Mouse (Mus musculus) skeletal muscle tissue, adult 2 months (tissue): ENCODE results near the gene Npcd.
A peak's percentile ranks its signal among the peaks of the same experiment; 100 is the strongest.

Source experiments
- DNase-seq: peaks from one replicate; pipeline ENCODE4 v3.0.0-alpha.2; 2012; ENCODE audit warnings: low read depth, low spot score

Npcd gene

GRCm38 (mm10) chr15:79803533-79804351, 30.3 kb downstream of the Npcd start:
- DNase-seq = no peak

DNA sequence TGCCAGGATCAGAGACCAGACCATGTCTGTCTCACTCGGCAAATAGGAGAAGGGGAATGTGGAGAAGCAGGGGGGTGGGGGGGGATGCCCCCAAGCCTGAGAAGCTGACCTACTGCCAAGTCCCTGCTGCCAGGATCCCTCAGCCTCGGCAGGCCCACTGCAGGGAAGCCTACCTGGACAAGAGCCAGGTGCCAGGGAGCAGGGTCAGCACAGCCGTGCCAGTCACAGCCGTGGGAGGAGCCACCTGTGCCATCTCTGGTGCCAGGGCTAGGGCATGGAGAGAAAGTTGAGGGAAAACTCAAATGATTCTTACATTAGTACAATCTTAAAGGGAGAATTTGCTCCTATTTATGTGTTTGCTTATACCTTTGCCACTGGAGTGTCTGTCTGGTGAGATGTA, 31.7 kb downstream of the Npcd start:
- DNase-seq = no peak

GRCm38 (mm10) chr15:79801646-79802045, 32.4 kb downstream of the Npcd start:
- DNase-seq = no peak

- no peak for DNase-seq
These were observed 33.3 kb downstream of the Npcd start for GRCm38 (mm10) chr15:79800701-79801100.

DNA sequence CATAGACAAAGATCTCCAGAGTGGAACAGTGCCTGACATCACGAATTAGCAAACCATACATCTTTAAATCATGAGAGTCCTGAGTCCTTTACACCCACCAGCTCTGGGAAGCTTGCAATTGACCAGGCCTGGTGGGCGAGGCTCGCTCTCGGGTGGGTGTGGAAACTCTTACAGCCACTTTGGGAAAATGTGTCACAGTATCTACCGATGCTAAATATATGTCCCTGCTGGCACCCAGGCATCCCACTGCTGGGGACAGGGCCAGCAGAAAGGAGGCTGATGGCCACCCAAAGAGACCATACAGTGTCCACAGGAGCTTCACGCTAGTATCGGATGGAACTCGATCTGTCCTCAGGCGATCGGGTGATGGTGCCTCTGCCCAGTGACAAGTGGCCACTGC, 35.4 kb downstream of the Npcd start:
- DNase-seq = no peak

DNA sequence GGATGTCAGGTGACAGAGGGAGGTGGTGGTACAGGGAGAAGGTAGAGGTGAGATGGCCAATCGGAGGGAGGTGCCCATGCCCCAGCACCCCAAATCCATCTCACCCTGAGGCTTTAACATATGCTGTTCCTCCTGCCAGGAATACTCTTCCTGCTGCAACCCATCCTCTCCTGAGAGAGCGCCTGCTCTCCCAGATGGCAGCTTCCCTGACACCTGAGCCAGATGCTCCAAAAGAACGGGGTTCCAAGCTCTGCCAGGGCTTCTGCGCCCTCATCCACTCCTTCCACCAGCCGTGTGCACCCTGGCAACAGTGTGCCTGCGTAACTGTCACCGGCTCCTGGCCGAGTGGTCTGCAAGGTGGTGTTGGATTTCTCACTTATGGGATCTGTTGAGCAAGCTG, 36.4 kb downstream of the Npcd start:
- DNase-seq = no peak

- DNase-seq = no peak
These were observed 36.9 kb downstream of the Npcd start for GRCm38 (mm10) chr15:79797096-79797495.

- DNase-seq = no peak
These were observed 37.8 kb downstream of the Npcd start for GRCm38 (mm10) chr15:79796256-79796655.

DNA sequence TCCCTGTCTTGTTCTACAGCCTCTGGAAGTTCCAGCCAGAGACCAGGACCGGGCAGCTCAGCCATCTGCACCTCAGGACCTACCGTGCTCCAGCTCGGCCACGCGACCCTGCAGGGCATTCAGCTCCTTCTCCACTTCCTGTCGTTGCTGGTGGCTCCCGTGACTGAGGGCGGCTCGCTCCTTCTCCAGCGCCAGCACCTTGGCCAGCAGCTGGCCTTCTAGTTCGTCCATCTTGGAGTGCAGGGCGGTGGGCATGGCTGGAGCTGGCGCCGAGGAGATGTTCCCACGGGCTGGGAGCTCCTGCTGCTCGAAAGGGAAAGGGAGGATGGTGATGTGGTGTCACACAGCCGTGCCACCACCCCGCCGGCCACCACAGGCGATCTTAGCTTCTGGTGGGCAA, 39.9 kb downstream of the Npcd start:
- no peak for DNase-seq

DNA sequence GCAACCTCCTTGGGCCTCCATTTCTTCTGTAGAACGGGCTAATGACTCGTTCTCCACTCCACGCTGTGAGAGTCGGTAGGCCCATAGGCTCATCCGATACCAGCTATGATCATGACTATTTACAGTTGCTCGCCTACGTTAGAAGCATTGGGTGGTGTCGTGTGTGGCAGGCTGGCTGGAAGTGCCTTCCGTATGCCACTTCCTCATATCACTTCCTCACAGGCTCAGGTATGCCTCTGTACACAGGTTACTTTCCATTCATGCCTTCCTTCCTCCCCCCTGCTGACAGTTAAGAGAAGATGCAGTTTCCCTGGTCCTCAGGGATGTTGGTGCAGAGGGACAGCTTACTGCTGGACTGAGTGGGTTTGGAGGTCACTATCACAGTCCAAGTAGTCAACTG, 41.0 kb downstream of the Npcd start:
- DNase-seq = no peak

GRCm38 (mm10) chr15:79792455-79792854, 41.6 kb downstream of the Npcd start:
- no peak for DNase-seq

GRCm38 (mm10) chr15:79791502-79791901, 42.5 kb downstream of the Npcd start:
- peak; percentile 19 for DNase-seq

DNA sequence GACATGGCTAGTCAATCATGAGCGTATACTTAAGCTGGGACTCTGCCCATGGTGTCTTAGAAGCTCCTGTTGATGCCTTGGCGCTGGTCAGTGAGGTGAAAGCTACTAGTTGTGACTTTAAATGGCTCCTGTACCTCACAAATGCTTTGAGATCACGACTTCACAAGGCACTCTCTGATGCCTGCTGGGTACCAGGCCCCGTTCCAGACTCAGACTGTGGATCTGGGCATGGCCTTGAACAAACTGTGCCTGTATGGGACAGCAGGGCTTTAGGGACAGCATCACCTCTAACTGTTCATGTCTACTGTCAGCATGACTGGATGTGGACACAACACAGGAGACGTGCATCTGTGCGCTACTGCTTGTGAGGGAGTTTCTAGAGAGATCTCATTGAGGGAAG, 43.1 kb downstream of the Npcd start:
- no peak for DNase-seq

GRCm38 (mm10) chr15:79790111-79790510, 43.9 kb downstream of the Npcd start:
- no peak for DNase-seq

DNA sequence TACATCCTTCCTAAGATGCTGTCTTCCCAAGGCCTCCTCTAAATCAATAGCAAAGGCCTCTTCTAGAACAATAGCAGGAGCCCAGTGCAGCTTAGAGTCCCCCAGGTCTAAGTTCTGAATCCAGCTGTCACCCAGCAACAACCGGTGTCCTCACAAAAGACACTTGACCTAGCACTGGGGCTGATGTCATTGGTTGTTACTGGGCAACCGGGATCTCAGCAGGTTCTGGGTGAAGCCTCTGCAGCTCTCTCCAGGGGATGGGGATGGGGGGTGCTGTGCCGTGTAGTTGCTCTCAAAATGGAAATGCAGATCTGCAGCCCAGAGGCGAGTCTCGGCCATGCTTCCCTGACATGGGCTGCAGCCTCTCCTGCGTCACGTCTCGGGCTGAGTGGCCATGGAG, 46.2 kb downstream of the Npcd start:
- no peak for DNase-seq

DNA sequence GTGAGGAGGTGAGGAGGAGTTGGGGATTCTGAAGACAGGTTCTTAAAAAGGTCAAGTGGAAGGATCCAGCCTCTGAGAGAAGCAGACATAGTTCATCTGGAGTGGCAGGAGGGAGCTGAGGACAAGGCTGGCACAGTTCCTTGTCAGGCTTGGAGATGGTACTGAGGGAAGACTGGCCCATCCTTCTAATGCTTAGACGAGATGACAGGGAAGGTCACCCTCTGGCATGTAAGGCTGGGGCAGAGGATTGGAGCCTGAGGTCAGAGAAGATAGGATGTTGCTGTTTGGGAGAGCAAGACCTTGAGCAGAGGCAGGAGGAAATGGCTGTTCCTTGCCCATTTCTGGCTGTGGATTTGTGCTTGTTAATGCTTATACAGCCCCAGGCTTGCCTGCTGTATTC, 49.0 kb downstream of the Npcd start:
- no peak for DNase-seq

GRCm38 (mm10) chr15:79777749-79778148, 56.3 kb downstream of the Npcd start, which contains the start of gene Dnal4:
Dnal4 (minus strand) TSS chr15:79777849.
- DNase-seq = no peak

DNA sequence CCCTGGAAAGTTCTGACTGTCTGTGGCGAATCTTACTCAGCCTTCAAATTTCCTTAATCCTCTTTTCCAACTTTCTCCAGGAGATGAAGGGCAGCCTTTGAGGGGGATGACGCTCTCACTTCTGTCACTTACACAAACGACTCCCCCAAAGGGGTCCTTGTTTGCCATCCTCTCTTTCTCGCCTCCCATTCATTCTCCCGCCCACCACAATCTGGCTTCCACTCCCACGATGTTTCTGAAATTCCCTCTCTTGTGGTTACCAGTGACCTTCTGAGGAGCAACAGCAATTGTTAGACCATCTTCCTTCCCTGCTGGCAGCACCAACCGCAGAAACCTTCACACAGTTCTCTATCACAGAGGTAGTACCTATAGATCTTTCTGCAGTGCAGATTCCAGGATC, 58.4 kb downstream of the Npcd start:
- DNase-seq = no peak

- DNase-seq = peak; percentile 99
These were observed 59.7 kb downstream of the Npcd start for GRCm38 (mm10) chr15:79774117-79775027.

- DNase-seq = no peak
These were observed 63.3 kb downstream of the Npcd start for GRCm38 (mm10) chr15:79770629-79771240.

DNA sequence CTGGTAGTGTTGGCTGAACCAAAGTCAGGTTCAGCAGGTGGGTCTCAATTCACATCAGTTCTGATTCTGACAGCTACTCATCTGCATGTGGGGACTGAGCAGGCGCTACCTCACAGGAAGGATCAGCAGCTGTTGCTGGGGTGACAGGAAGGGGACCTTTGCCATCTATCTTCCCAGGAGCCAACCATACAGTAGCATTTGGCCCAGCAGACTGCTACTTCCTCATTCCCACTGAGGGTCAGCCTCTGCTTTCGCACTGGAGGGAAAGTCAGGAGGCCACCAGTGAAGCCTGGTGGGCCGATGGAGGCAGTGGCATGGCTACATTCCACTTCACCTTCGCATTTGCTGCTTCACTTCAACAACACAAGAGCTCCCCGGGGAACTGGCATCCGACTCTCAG, 65.7 kb downstream of the Npcd start:
- DNase-seq = no peak

DNA sequence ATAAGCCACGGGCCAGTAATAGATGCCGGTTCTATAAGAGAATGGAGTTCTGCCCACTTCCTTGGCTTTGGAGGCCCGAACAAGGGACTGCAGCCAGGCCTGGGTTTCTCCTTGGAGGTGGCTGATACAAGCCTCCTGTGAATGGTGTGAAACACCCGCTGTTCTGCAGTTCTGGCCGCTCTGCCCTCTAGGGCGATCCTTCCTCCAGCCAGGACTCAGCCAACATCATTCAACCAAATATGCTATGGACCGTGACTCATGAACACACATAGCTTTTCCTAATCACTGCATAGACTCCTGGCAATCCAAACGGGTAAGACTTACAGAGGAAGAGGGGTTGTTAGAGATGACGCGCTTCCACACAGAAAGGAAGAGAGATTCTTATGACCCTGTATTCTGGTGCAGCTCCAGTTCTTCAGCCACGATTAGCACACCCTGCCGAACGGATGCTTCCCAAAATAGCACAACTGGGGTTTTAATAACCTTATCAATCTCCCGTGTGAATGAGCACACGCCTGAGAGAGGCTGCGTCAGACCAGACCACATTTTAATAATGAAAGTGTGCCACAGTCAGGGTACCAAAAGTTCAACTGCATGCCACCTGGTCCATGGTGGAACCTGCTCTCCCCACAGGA, 66.6 kb downstream of the Npcd start:
- DNase-seq = no peak
